Mouse (Mus musculus) lung, embryonic 14.5 days (tissue): Measurements from ENCODE around the gene Hspa12a. TPM values are rescaled to one million over a fixed set of nuclear protein-coding genes. Genes with fewer than 3 reads are reported as not detected.

Experiments
- ATAC-seq: fragments of 200-750 bp; cut with Nextera tagmentation; 2 replicates; pipeline ENCODE4 v1.8.0; 2017; ENCODE audit warnings: mild to moderate bottlenecking, moderate TSS enrichment, moderate library complexity; ENCODE audit not compliant: insufficient read depth
- DNase-seq: peaks from one replicate; pipeline ENCODE4 v3.0.0-alpha.2; 2015
- H3K27ac ChIP-seq: fragments of 300-500 bp; sonication (generic); 2 replicates; pipeline ENCODE4 v1.5.1; 2014; ENCODE audit warnings: low read depth, mild to moderate bottlenecking, moderate library complexity
- H3K27me3 ChIP-seq: fragments of 300-500 bp; sonication (generic); 2 replicates; pipeline ENCODE4 v1.6.1; 2014; ENCODE audit warnings: low read length, control low read depth; ENCODE audit not compliant: insufficient read depth
- H3K36me3 ChIP-seq: fragments of 300-500 bp; sonication (generic); 2 replicates; pipeline ENCODE4 v1.6.1; 2014; ENCODE audit warnings: control low read depth; ENCODE audit not compliant: insufficient read depth
- H3K4me1 ChIP-seq: fragments of 300-500 bp; sonication (generic); 2 replicates; pipeline ENCODE4 v1.6.1; 2014; ENCODE audit warnings: antibody characterized with exemption, control low read depth; ENCODE audit not compliant: insufficient read depth
- H3K4me2 ChIP-seq: fragments of 300-500 bp; sonication (generic); 2 replicates; pipeline ENCODE4 v1.6.1; 2014; ENCODE audit warnings: mild to moderate bottlenecking
- H3K4me3 ChIP-seq: fragments of 300-500 bp; sonication (generic); 2 replicates; pipeline ENCODE4 v1.5.1; 2014; ENCODE audit warnings: low read depth, low read length
- H3K9ac ChIP-seq: fragments of 300-500 bp; sonication (generic); 2 replicates; pipeline ENCODE4 v1.6.1; 2014
- H3K9me3 ChIP-seq: fragments of 300-500 bp; sonication (generic); 2 replicates; pipeline ENCODE4 v1.6.1; 2016; ENCODE audit warnings: low read depth, low read length, control low read depth
- CTCF ChIP-seq: IDR thresholded peaks from 2 replicates; pipeline ENCODE4 v1.5.1; 2016; ENCODE audit warnings: antibody characterized with exemption, low read depth
- WGBS: fragments of 180-500 bp; shearing (Covaris S2); extraction: QIAGEN DNeasy Blood & Tissue Kit; methylation state at CpG from one replicate; pipeline ENCODE4 v1.1.7; 2014; 5-methylcytosine and 5-hydroxymethylcytosine counted together
- polyA plus RNA-seq: library from polyadenylated mRNA; unstranded; fragments of >200 nt; fragmentation: Nextera tagmentation; extraction: Ambion mirVana; gene quantifications from 2 replicates; pipeline ENCODE4 v1.2.1, GENCODE M21; 2014

The Hspa12a gene
- polyA plus RNA-seq, 1 experiment from 2014 or later, result 3.9 TPM

GRCm38 (mm10) chr19:58783938-58784337 lies 159.5 kb downstream of the Hspa12a start:
- ATAC-seq (no peak), DNase-seq (peak; percentile 9)
- H3K27ac ChIP-seq, result no peak overlapping the region
- no peak overlapping the region for H3K4me3 ChIP-seq
- H3K9ac ChIP-seq, result no peak overlapping the region
- no peaks in the 10 kb centered on the region for H3K36me3 ChIP-seq
- H3K4me1 ChIP-seq, result no peaks in the 10 kb centered on the region
- H3K9me3 ChIP-seq, result no peaks in the 10 kb centered on the region
- no peak for TF ChIP-seq CTCF
- H3K4me2 ChIP-seq, result no peak overlapping the region
- no peaks in the 10 kb centered on the region for H3K27me3 ChIP-seq
- 45% methylated on average over 7 of the region's 7 CpGs for WGBS

- TF ChIP-seq CTCF, result no peak
- H3K27ac ChIP-seq, result no peak overlapping the region
- H3K4me1 ChIP-seq, result no peaks in the 10 kb centered on the region
- H3K9ac ChIP-seq, result no peak overlapping the region
- no peak for ATAC-seq
- no peaks in the 10 kb centered on the region for H3K9me3 ChIP-seq
- no peak for DNase-seq
- H3K36me3 ChIP-seq, result no peaks in the 10 kb centered on the region
- no peak overlapping the region for H3K4me2 ChIP-seq
- H3K27me3 ChIP-seq, result no peaks in the 10 kb centered on the region
- WGBS, result 67% methylated on average over 4 of the region's 4 CpGs
- H3K4me3 ChIP-seq, result no peak overlapping the region
Measured at GRCm38 (mm10) chr19:58781566-58781965, 161.9 kb downstream of the Hspa12a start.

GRCm38 (mm10) chr19:58776461-58776860 lies 167.0 kb downstream of the Hspa12a start:
- Histone ChIP-seq H3K9ac (no peak overlapping the region), H3K36me3 (no peaks in the 10 kb centered on the region), H3K9me3 (no peaks in the 10 kb centered on the region), H3K4me3 (no peak overlapping the region), H3K4me2 (no peak overlapping the region), H3K27ac (no peak overlapping the region), H3K4me1 (no peaks in the 10 kb centered on the region), H3K27me3 (no peaks in the 10 kb centered on the region)
- WGBS, result 53% methylated on average over 5 of the region's 5 CpGs
- TF ChIP-seq CTCF, result no peak
- ATAC-seq, result no peak
- DNase-seq, result no peak

GRCm38 (mm10) chr19:58767329-58767728 lies 176.1 kb downstream of the Hspa12a start:
- DNase-seq (no peak), ATAC-seq (no peak)
- no peak for TF ChIP-seq CTCF
- Histone ChIP-seq H3K27ac (no peak overlapping the region), H3K4me1 (no peaks in the 10 kb centered on the region), H3K9me3 (no peaks in the 10 kb centered on the region), H3K9ac (no peak overlapping the region), H3K27me3 (no peaks in the 10 kb centered on the region), H3K36me3 (no peaks in the 10 kb centered on the region), H3K4me3 (no peak overlapping the region), H3K4me2 (no peak overlapping the region)
- 93% methylated on average over 6 of the region's 6 CpGs for WGBS

- peak; percentile 81 for ATAC-seq
- WGBS, result 10% methylated on average over 12 of the region's 12 CpGs
- peak; percentile 85 for DNase-seq
- TF ChIP-seq CTCF, result peak; percentile 97
- Histone ChIP-seq H3K4me2 (no peak overlapping the region), H3K27me3 (no peaks in the 10 kb centered on the region), H3K4me3 (no peak overlapping the region), H3K36me3 (no peaks in the 10 kb centered on the region), H3K27ac (no peak overlapping the region), H3K9ac (no peak overlapping the region), H3K9me3 (no peaks in the 10 kb centered on the region), H3K4me1 (no peaks in the 10 kb centered on the region)
Measured at GRCm38 (mm10) chr19:58762848-58763541, 180.5 kb downstream of the Hspa12a start.

GRCm38 (mm10) chr19:58762316-58762715 lies 181.1 kb downstream of the Hspa12a start:
- no peak for DNase-seq
- Histone ChIP-seq H3K9me3 (no peaks in the 10 kb centered on the region), H3K4me3 (no peak overlapping the region), H3K9ac (no peak overlapping the region), H3K36me3 (no peaks in the 10 kb centered on the region), H3K27me3 (no peaks in the 10 kb centered on the region), H3K4me1 (no peaks in the 10 kb centered on the region), H3K4me2 (no peak overlapping the region; the same call in 1 of the 2 replicates), H3K27ac (no peak overlapping the region)
- peak; percentile 29; the same call in 1 of the 2 replicates for ATAC-seq
- 26% methylated on average over 6 of the region's 6 CpGs for WGBS
- TF ChIP-seq CTCF, result no peak

- Histone ChIP-seq H3K27me3 (no peaks in the 10 kb centered on the region), H3K9me3 (no peaks in the 10 kb centered on the region), H3K36me3 (no peaks in the 10 kb centered on the region), H3K4me3 (no peak within 1 kb of the TSS), H3K9ac (no peak within 1 kb of the TSS), H3K27ac (no peak within 1 kb of the TSS), H3K4me2 (no peak within 1 kb of the TSS), H3K4me1 (no peaks in the 10 kb centered on the region)
- ATAC-seq (peak; percentile 74; the same call in 1 of the 2 replicates), DNase-seq (peak; percentile 79)
- 36% methylated on average over 9 of the region's 9 CpGs for WGBS
- TF ChIP-seq CTCF, result no peak
Measured at GRCm38 (mm10) chr19:58759423-58759822, 184.0 kb downstream of the Hspa12a start, which contains the start of gene Pnliprp2. Pnliprp2 (plus strand) TSS chr19:58759719.
